Mouse (Mus musculus): ENCODE data around the gene Cfap44. TPM values are rescaled to one million over a fixed set of nuclear protein-coding genes. Genes with fewer than 3 reads are reported as not detected.
"Not testable (repeated sequence)": the region's sequence is repeated elsewhere in the genome, so short reads cannot be mapped to it uniquely, and the experiment has no call there.

Gene Cfap44
- total RNA-seq, 2 experiments from 2014 or later: 0.07 TPM; not detected in 1

DNA sequence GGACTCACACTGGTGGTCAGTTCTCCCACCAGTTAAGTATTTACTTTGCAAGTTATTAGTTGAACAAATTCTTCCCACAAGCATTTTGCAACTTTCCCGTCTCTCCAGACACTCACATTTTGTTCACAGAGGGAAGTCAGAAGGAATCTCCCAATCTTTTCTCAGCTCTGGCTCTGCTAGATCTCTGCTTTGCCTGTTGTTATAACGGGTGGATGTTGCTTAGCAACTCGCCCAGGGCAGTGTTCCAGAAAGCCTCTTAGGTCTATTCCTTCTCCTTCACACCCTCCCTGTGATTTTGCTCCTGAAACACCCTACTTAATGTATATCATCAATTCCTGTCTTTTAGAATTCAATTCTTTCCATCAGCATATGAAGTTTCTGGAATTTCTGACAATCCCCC lies 28.9 kb downstream of the Cfap44 start:
- ATAC-seq (ENCODE audit: poor library complexity, severe bottlenecking): no peak

DNA sequence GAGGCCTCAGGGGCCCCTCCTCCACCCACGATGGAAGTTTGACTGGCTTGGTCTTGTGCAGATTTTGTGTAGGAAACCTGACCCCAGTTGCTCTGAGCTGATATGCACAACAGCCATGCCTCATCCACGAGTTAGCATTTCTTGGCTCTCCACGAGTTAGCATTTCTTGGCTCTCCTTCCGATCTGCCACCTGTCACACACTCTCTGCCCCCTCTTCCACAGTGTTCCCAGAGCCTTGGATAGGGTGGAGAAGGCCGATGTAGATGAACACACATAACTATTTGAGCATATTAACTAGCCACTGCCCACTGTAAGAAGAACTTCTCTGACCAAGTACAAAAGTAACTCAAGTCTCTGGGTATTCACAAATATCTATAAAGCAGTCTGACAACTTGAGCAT lies 33.9 kb downstream of the Cfap44 start:
- ATAC-seq (ENCODE audit: poor library complexity, severe bottlenecking): no peak

DNA sequence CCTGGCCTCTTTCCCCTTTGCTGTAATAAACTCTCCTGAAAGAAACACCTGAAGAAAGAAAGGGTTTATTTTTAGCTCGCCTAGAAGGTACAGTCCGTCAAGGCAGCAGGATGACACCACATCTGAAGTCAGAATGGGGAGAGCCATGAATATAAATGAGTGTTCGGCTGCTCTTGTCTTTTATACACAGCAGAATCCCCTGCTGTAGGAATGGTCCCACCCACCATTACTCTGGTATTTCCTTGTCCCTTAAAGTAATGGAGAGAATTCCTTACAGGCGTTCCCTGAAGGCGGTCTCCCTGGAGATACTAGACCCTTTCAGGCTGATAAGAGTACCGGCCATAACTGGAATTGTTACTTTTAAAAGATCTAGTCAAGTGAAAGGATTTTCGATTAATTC lies 35.4 kb downstream of the Cfap44 start:
- ATAC-seq (ENCODE audit: poor library complexity, severe bottlenecking): no peak

DNA sequence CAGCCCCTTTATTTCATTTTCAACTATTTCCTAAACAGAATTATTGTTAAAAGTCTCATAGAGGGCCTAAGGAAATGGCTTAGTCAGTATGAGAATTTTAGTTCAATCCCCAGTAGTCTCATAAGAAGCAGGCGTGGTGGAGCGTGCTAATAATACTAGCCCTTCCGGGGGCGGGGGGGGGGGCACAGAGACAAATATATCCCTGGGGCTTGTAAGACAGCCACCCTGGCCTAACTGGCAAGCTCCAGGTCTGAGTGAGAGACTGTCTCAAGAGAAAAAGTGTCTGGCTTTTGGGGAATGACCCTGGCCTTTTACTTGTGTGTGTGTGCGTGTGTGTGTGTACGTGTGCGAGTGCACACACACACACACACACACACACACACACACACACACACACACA lies 40.3 kb downstream of the Cfap44 start:
- no peak for ATAC-seq (ENCODE audit: poor library complexity, severe bottlenecking)

DNA sequence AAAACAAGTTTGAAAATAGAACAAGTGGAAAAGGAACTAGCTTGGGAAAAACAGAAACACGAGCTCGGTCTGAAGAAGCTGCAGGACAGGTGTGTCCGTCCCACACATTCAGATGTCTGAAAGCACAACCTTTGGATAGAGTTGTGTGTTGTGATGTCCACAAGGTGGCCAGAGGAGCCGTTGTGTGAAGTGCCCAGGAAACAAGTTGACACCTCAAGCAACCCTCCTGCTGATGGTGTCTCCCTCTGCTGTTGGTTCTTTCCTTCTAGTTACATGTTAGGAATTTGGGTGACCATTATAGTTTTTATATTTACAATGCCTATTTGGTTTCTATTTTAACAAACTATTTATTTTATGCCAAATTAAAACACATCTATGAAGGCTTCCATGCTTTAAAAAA lies 40.9 kb downstream of the Cfap44 start:
- ATAC-seq (ENCODE audit: poor library complexity, severe bottlenecking): no peak

DNA sequence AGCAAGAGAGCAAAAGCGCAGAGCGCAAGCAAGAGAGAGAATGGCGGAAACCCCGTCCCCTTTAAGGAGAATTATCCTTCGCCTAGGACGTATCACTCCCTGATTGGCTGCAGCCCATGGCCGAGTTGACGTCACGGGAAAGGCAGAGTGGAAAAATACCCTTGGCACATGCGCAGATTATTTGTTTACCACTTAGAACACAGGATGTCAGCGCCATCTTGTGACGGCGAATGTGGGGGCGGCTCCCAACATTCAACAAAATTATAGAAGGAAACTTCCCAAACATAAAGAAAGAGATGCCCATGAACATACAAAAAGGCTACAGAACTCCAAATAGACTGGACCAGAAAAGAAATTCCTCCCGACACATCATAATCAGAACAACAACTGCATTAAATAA lies 47.3 kb downstream of the Cfap44 start:
- not testable (repeated sequence) for ATAC-seq (ENCODE audit: poor library complexity, severe bottlenecking)

DNA sequence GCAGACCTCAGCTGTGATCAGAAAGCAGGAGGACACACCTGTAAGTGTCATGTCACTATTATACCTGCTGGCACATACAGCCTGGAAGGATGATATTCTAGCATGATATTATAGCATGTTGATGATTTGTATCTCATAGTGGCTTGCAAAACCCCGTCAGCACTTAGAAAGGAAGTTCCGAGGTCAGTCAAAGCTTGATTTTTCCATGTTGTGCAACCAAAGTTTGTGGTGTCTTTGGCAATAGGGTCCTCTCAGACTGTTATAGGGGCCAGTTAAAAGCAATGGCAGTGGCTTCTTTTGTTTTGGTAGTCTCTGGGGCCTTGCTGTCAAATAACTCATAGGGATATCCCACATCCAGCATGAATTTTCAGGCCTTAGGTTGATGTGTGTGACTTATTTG lies 63.3 kb downstream of the Cfap44 start:
- peak; percentile 79 for ATAC-seq (ENCODE audit: poor library complexity, severe bottlenecking)

DNA sequence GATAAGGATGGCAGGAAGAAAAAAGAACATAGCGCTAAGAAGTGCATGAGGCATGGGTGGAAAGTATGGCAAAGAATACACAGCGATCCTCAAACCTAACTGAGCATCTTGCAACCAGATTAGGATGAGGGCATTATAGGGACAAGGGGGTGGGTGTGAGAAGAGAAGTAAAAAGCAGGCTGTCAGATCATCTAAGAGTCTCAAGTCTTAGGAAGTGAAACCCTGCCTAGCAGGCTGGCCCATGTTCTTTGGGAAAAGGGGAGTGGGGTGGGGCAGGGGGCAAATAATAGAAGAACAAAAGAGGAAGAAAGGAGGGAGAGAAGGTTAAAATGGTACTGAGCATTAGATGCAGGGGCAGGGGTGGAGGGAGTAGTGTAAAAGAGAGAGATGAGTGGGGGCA lies 64.2 kb downstream of the Cfap44 start:
- peak; percentile 68 for ATAC-seq (ENCODE audit: poor library complexity, severe bottlenecking)

DNA sequence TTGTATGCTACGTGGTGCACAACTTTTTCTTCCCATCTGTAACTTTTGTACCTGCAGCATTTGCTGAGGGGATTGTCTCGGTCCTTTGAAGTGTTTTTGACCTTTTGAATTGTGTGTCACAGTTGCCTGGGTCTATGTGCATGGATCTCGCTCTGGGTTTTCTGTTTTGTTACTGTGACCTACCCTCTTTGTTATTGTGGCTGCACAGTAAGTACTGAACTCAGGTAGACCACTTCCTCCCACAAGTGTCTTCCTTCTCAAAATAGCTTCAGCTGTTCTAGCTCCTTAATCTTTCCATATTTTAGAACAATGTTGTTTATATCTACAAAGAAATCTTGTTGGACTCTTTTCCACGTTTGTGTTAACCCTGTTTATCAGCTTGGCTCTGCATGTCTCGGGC lies 66.3 kb downstream of the Cfap44 start:
- no peak for ATAC-seq (ENCODE audit: poor library complexity, severe bottlenecking)

DNA sequence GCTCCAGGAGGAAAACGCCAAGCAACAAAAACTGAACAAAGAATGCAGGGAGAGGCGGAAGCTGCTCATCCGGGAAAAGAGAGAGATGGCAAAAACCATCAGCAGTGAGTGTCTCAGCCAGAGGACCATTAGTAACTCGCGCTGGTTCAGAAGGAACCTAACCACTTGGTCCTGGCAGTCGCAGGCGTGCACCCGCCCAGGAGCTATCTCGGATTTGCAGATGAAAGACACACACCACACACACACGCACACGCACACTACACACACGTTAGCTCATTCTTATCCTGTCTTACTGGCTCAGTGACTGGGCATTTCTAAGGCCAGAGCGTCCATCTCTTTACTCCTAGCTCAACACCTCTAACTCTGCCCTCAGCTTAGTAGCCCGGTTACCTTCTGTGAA lies 80.7 kb downstream of the Cfap44 start:
- ATAC-seq (ENCODE audit: poor library complexity, severe bottlenecking): no peak

DNA sequence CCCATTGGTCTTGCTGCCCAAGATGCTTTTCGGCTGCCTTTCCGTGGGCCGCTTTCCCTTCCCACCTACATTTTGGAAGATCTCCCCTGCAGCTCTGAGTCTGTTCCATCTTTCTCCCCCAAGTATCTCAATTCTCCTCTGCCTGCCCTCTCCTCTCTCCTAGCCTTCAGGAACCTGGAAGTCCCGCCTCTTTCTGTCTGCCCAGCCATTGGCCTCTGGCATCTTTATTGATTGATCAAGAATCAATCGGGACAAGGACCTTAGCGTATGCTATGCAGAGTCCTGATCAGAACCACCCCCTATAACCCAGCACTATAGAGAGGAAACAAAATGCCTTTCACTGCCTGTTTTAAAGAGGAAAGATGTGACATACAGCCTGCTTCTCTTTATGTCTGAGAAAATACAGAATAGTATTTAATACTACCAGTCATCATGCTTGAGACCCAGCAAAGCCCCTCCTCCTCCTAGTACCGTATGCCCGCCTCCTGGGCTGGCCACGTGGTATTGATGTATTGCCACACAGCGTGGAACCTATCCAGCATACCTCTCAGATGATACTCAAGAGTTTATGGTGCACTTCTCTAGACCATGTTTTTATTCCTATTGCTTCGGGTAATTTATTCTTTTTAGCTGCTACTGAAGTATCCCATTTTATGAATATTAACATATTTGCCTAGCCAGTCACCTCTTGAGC lies 81.2 kb downstream of the Cfap44 start:
- ATAC-seq (ENCODE audit: poor library complexity, severe bottlenecking): no peak

DNA sequence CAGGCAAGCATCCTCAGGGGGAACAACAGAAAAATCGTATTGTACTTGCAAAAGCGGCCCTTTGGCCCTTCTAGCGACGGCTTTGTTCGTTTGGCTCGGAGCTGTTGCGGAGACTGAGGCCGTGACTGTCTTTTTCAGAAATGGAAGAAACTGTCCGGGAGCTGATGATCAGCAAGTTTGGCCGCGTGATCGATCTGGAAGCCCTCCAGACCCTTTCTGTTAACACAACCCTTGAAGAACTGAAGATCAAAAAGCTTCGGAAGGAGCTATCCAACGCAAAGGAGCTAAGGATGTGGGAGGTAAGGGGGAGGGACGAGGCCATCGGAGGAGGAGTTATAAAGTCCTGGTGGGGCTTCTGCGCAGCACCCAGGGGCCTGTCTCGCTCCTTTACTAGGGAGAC lies 84.2 kb downstream of the Cfap44 start:
- ATAC-seq (ENCODE audit: poor library complexity, severe bottlenecking): no peak

DNA sequence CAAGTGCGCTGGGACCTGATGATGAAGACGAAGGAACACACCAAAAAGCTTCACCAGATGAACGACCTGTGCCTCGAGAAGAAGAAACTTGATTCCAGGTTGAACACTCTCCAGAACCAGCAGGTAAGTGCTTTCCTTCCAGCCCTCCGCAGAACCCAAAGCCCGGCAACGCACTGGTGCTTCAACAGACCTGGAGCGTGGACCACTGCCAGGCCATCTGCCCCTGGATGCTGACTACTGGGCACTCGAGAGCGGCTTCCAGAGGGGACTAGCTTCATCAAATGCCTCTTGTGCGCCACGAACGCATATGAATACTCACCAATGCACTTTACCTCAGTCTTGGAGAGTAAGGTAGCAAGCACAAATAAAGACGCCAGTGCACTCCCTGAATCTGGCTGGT lies 85.3 kb downstream of the Cfap44 start:
- no peak for ATAC-seq (ENCODE audit: poor library complexity, severe bottlenecking)

DNA sequence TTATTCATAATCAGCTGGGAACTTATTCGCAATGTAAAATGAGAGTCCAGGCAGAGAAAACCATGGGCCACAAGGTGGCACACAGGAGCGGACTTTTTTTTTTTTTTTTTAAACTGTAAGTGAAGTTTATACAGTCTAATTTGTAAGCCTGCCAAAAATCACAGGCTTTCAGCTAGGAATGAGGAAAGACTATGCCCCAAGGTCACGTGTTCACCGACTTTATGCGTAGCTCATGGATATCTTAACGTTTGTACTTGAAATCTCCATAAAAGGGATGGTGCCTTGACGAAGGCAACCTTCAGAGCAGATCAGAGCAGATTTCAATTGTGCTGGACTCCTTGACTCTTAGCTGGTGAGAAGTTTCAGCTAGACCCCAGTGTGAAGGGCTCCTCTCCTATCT lies 86.0 kb downstream of the Cfap44 start:
- ATAC-seq (ENCODE audit: poor library complexity, severe bottlenecking): no peak

DNA sequence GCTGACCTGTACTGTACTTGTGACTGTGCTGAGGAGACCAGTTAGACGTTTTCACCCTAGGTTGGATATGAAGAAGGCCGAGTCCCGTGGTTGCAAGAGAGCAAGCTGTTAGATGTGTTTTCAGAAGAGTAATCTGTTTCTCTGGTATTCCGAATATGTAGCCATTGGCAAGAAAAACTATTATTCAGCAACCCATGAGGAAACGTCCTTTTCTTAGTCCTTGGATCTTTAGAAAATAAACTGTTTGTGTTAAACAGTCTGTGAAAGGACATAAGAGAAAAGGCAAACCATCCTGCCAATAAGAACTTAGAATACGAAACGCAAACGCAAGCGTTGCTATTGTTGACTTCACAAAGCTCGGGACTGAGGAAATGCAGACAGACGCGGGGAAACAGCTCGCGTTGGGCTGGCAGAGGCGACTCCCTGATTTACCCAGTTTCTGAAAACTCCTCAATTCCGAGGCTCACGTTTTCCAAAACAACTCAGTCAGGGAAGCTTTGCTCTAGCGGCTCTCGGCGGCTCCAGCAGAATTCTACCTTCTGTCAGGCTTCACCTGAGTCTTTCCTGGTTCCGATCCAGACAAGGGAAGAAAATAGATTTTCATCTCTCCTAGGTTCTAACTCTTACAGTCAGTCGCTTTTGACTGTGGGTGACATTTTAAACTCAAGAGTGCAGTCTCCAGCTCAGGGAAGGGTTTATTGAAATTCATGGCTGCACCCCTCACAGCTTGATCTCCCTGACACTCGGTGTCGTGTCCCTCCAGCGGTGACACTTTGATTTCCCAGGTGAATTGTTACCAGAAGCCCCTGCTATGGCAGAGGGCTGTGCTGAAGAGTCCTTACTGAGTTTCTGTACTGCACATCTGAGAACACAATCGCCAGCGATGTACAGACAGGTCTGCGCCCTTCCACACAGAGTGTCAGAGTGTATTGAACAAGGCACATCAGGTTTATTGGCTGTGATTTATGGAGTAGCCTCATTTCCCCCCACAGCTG lies 87.3 kb downstream of the Cfap44 start:
- ATAC-seq (ENCODE audit: poor library complexity, severe bottlenecking): no peak

DNA sequence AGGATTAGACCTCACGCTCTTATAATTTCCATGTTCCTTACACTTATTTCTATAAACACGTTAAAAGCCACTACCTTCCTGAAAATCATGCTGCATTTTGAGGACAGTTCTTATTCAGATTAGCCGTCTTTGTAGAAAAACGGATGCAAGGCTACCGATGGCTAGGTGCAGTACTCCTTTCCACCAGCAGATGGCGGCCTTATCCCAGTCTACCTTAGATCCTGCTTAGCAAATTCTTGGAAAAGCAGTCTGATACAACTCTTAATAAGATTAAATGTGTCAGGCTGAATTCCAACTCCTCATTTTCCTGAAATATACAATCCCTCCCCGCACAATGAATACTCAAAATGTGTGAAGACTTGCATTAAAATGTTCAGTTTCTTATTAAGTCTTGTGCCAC lies 89.5 kb downstream of the Cfap44 start:
- ATAC-seq (ENCODE audit: poor library complexity, severe bottlenecking): peak; percentile 82

DNA sequence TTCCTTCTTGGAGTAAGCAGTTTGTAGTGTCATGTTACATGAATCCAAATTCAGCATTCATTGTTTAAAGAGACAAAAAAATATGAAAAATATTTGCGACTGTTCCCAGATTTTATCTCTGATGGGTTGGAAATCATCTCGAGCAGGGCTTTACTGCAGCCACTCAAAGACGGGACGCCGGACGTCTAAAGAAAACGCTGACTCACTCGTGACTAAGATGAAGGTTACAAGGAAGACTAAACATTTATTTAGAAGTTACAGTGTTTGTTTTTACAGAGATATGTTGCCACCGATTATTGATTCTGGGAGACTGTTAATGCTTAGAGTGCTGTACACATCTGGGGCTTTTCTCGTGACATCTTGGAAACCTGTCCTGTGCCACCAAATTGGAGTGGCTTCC lies 90.2 kb downstream of the Cfap44 start:
- no peak for ATAC-seq (ENCODE audit: poor library complexity, severe bottlenecking)

DNA sequence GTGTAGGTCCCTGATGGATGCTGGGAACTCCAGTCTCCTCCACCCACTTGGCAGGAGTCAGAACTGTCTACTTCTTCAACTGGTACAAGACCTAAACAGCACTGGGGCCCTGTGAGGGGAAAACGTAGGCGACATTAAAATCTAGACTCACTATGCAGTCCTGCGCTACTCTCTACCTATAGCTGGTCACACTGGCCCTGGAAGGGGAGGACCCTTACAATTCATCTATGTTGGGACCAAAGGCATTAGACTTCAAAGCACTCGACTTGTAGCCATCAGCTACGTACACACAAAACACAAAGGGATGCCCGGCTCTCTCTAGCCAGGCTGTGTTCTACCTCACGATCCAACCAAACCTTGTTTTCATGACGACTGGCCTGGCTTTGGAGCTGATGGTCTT lies 91.1 kb downstream of the Cfap44 start:
- no peak for ATAC-seq (ENCODE audit: poor library complexity, severe bottlenecking)

DNA sequence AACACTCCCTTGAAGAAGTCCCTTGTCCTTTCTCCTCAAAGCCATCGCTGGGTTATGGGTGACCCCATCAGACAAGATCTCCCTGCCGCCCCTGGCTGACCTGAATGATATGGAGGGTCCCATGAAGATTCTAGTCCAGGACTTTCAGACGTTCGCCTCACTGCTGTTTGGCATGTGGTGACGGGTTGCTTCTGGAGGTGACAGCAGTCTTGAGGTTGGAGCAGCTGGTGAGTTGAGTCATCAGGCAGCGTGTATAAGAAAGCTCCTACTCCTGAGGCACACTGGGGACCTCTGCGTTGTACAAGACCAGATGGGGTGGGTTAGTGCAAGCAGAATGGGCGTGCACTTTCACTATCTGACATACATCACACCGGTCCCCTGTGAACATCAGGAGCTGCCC lies 92.0 kb downstream of the Cfap44 start:
- no peak for ATAC-seq (ENCODE audit: poor library complexity, severe bottlenecking)

DNA sequence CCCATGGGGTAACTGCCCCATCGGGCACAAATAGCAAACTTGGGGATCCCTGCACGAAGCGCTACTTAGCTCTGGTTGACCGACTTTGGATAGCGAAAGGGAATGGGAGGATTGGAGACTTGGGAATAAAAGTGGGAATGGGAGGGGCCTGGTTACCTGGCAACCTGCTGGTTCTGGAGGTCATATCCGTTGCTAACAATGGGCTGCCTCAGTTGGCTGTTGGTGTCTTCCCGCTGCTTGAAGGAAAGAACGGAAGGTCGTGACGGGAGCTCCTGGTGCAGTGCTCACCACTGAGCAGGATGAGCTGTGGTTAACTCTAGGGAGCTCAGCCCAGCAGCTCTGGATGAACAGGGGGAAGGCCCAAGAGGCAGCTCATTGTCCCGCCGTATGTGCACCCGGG lies 92.6 kb downstream of the Cfap44 start:
- no peak for ATAC-seq (ENCODE audit: poor library complexity, severe bottlenecking)

DNA sequence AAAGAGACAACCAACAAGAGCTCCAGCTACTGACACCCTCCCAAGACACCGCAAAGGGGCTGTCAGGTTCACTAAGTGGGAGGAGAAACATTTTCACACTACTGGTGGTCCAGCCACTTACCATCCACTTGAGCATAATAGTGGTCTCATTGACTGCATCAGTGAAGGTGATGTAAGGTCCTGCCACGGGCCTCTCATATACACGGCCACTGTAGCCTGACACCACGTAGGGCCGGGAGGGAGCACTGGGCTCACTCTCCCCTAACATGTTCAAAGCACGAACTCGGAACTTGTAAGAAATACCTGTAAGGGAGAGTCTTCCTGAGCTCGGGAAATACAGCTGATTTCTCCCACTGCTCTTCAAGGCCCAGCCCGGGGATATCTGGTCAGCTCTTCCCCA lies 96.5 kb downstream of the Cfap44 start:
- ATAC-seq (ENCODE audit: poor library complexity, severe bottlenecking): no peak

DNA sequence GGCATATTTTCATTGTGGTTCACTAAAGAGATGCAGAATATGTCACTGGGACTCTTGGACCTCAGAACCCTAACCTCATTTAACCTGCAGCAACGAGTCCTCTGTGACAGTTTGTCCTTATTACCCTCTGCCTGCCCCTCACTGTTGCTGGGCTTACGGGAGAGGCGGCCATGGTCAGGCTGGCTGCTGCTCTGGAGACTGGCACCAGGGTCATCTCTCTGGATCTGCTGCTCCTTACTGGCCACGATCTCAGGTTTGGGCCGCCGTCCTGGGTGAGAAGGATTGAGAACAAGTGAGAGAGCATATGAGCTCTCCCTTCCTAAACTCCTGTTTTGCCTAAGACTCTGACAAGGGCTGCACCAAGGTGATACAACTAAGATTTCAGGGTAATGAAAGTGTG lies 97.6 kb downstream of the Cfap44 start:
- no peak for ATAC-seq (ENCODE audit: poor library complexity, severe bottlenecking)

Data from megakaryocyte, adult 5-6 weeks (primary cell).